Mouse (Mus musculus) heart, embryonic 15.5 days (tissue): Measurements from ENCODE around the gene Car3. TPM values are rescaled to one million over a fixed set of nuclear protein-coding genes. Genes with fewer than 3 reads are reported as not detected.
"Not testable (repeated sequence)": the region's sequence is repeated elsewhere in the genome, so short reads cannot be mapped to it uniquely, and the experiment has no call there.

ENCODE experiments used
- ATAC-seq: fragments of 200-750 bp; cut with Nextera tagmentation; replicated peaks from 2 replicates; pipeline ENCODE4 v1.8.0; 2017; ENCODE audit warnings: low read depth, moderate TSS enrichment; ENCODE audit not compliant: insufficient number of reproducible peaks, insufficient read depth, low FRiP score
- H3K27ac ChIP-seq: fragments of 300-500 bp; sonication (generic); 2 replicates; pipeline ENCODE4 v1.5.1; 2015; ENCODE audit warnings: mild to moderate bottlenecking, inconsistent platforms
- H3K27me3 ChIP-seq: fragments of 300-500 bp; sonication (generic); 2 replicates; pipeline ENCODE4 v1.6.1; 2015; ENCODE audit warnings: inconsistent platforms
- H3K36me3 ChIP-seq: fragments of 300-500 bp; sonication (generic); 2 replicates; pipeline ENCODE4 v1.6.1; 2015; ENCODE audit warnings: mild to moderate bottlenecking, inconsistent platforms
- H3K4me1 ChIP-seq: fragments of 300-500 bp; sonication (generic); replicated peaks from 2 replicates; pipeline ENCODE4 v1.6.1; 2015; ENCODE audit warnings: inconsistent platforms
- H3K4me2 ChIP-seq: fragments of 300-500 bp; sonication (generic); 2 replicates; pipeline ENCODE4 v1.6.1; 2015; ENCODE audit warnings: inconsistent platforms, mild to moderate bottlenecking, moderate library complexity
- H3K4me3 ChIP-seq: fragments of 300-500 bp; sonication (generic); 2 replicates; pipeline ENCODE4 v1.5.1; 2015; ENCODE audit warnings: mild to moderate bottlenecking, inconsistent platforms
- H3K9ac ChIP-seq: fragments of 300-500 bp; sonication (generic); 2 replicates; pipeline ENCODE4 v1.6.1; 2015; ENCODE audit warnings: mild to moderate bottlenecking, inconsistent platforms
- H3K9me3 ChIP-seq: fragments of 300-500 bp; sonication (generic); replicated peaks from 2 replicates; pipeline ENCODE4 v1.6.1; 2016; ENCODE audit warnings: inconsistent platforms
- WGBS: fragments of 180-500 bp; shearing (Covaris S2); methylation state at CpG from one replicate; pipeline ENCODE4 v1.1.7; 2015; ENCODE audit warnings: mixed read lengths; 5-methylcytosine and 5-hydroxymethylcytosine counted together
- polyA plus RNA-seq: library from polyadenylated mRNA; unstranded; fragments of >200 nt; fragmentation: Nextera tagmentation; extraction: Ambion mirVana; gene quantifications from 2 replicates; pipeline ENCODE4 v1.2.1, GENCODE M21; 2015

Car3 gene
- polyA plus RNA-seq: 6.1 and 8.2 TPM in 2 replicates

DNA sequence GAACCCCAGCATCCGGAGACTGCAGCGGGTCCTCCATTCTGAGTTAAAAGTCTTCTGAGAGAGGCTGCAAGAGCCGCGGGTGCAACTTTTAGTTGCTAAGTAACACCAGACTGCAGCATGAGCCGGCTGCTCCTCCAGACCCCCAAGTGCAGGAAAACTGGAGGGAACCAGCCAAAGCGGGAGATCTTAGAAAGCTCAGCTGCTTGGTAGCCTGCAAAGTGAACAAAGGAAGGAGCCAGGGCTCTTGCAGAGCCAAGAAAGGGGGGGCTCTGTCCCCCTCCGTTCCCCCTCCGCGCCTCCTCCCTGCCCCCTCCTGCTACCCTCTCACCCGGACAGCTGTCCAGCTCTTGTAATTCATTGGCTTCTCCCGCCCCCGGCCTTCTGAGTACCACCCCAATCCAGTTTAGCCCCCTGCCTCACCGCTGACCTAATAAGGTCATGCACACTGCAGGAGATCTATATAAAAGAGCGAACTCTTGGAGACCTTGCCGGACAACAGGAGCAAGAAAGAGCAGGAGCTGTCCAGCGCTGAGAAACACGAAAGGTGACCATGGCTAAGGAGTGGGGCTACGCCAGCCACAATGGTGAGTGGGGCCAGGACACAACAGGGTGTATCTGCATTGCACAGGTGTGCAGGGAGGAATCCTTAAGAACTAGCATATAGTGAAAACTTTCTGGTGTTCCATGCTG is at the start of gene Car3:
Gene Car3, plus strand, starts transcription at position 491 of the 690 bp plus-strand sequence.
- Histone ChIP-seq H3K9ac (no peak within 1 kb of the TSS), H3K4me2 (peak within 1 kb of the TSS; percentile 75), H3K9me3 (no peaks in the 10 kb centered on the region), H3K27me3 (no peaks in the 10 kb centered on the region), H3K4me1 (peaks cover 9% of the 10 kb centered on the region), H3K4me3 (peak within 1 kb of the TSS; percentile 40), H3K36me3 (no peaks in the 10 kb centered on the region), H3K27ac (no peak within 1 kb of the TSS)
- ATAC-seq: peak; percentile 18; the same call in 1 of the 2 replicates
- 3% methylated on average over 18 of the region's 18 CpGs for WGBS

DNA sequence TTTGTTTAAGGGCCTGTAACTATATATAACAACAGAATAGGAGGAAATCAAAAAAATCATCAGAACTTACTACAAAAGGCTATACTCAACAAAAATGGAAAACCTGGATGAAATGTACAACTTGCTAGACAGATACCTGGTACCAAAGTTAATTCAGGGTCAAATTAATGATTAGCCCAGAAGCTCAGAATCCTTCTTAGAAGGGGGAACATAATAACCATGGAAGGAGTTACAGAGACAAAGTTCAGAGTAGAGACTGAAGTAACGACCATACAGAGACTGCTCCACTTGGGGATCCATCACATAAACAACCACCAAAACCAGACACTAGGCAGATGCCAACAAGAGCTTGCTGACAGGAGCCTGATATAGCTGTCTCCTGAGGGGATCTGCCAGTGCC is 47.9 kb upstream of the Car3 start:
- not testable (repeated sequence) for H3K4me3 ChIP-seq, H3K9me3 ChIP-seq, H3K27me3 ChIP-seq, ATAC-seq, H3K9ac ChIP-seq, H3K4me1 ChIP-seq, H3K27ac ChIP-seq, H3K36me3 ChIP-seq, H3K4me2 ChIP-seq
- WGBS: 41% methylated on average over 1 of the region's 1 CpGs

DNA sequence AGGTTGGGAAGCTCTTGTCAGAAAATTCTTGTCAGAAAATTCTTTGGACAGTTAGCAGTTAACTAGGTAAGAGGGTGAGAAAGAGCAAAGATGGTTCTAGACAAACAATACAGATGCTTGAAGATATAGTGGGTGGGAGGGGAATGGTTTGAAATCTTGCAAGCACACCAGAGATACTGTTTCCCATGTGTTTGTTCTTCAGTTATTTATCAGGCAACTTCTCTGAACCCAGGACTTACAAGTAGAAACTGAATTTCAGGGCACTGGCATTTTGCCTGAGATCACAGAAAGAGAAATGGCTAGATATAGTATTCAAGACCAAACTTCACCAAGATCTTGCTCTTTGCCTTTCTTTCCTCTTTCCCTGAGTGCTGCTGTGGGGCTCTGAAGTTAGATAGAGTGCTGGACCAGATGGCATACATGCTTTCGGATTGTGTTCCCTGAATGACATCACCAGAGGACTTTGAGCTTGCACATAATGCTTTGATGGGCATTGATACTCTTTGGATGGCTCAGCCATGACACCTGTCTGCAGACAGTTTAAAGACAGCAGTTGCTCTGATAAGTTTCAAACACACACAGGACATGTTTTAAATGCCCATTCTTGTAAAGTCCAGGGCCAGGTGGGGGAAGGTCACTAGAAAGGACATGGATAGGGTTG is 43.3 kb upstream of the Car3 start:
- Histone ChIP-seq H3K36me3 (no peaks in the 10 kb centered on the region), H3K27me3 (no peaks in the 10 kb centered on the region), H3K27ac (no peak overlapping the region), H3K9me3 (no peaks in the 10 kb centered on the region), H3K9ac (no peak overlapping the region), H3K4me3 (no peak overlapping the region), H3K4me1 (no peaks in the 10 kb centered on the region), H3K4me2 (no peak overlapping the region)
- no peak for ATAC-seq
- WGBS: 65% methylated on average over 1 of the region's 1 CpGs

DNA sequence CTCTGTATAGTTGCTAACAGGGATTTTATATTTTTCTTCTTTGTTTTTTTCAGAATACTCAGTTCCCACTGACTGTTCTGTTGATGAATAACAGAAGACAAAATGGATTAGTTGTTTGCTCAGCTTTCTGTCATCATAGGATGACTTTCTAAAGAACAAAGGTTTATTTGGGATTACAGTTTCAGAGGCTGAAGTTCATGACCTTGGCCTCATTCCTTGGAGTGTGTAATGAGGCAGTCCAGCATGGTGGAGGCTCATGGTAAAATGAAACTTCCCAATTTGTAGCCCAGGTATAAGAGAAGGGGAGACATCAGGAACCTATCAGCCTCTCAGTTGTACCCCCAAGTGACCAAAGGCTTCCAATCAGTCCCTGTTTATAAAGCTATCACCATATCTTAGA is 34.4 kb upstream of the Car3 start:
- no peak overlapping the region for H3K27ac ChIP-seq
- no peaks in the 10 kb centered on the region for H3K9me3 ChIP-seq
- no peaks in the 10 kb centered on the region for H3K4me1 ChIP-seq
- ATAC-seq: no peak
- H3K4me2 ChIP-seq: no peak overlapping the region
- H3K27me3 ChIP-seq: no peaks in the 10 kb centered on the region
- H3K4me3 ChIP-seq: no peak overlapping the region
- no peaks in the 10 kb centered on the region for H3K36me3 ChIP-seq
- no peak overlapping the region for H3K9ac ChIP-seq

GRCm38 (mm10) chr3:14831219-14831835 is 32.0 kb upstream of the Car3 start:
- H3K27me3 ChIP-seq: no peaks in the 10 kb centered on the region
- H3K4me1 ChIP-seq: no peaks in the 10 kb centered on the region
- no peak overlapping the region for H3K4me3 ChIP-seq
- no peak overlapping the region for H3K27ac ChIP-seq
- no peak for ATAC-seq
- H3K4me2 ChIP-seq: no peak overlapping the region
- WGBS: 64% methylated on average over 5 of the region's 5 CpGs
- no peaks in the 10 kb centered on the region for H3K9me3 ChIP-seq
- H3K36me3 ChIP-seq: no peaks in the 10 kb centered on the region
- no peak overlapping the region for H3K9ac ChIP-seq

- Histone ChIP-seq H3K9me3 (no peaks in the 10 kb centered on the region), H3K9ac (no peak overlapping the region), H3K4me1 (no peaks in the 10 kb centered on the region), H3K36me3 (no peaks in the 10 kb centered on the region), H3K27me3 (no peaks in the 10 kb centered on the region), H3K27ac (no peak overlapping the region), H3K4me2 (no peak overlapping the region), H3K4me3 (no peak overlapping the region)
- ATAC-seq: no peak
Observed at GRCm38 (mm10) chr3:14832766-14833165, 30.5 kb upstream of the Car3 start.

- H3K4me1 ChIP-seq: no peaks in the 10 kb centered on the region
- H3K9me3 ChIP-seq: no peaks in the 10 kb centered on the region
- no peaks in the 10 kb centered on the region for H3K36me3 ChIP-seq
- no peak overlapping the region for H3K9ac ChIP-seq
- no peak overlapping the region for H3K27ac ChIP-seq
- no peaks in the 10 kb centered on the region for H3K27me3 ChIP-seq
- 83% methylated on average over 1 of the region's 1 CpGs for WGBS
- no peak for ATAC-seq
- H3K4me3 ChIP-seq: no peak overlapping the region
- H3K4me2 ChIP-seq: no peak overlapping the region
Observed at GRCm38 (mm10) chr3:14838936-14839335, 24.4 kb upstream of the Car3 start.

GRCm38 (mm10) chr3:14839466-14840118 is 23.7 kb upstream of the Car3 start:
- no peak for ATAC-seq
- no peak overlapping the region for H3K27ac ChIP-seq
- no peaks in the 10 kb centered on the region for H3K9me3 ChIP-seq
- no peaks in the 10 kb centered on the region for H3K4me1 ChIP-seq
- no peaks in the 10 kb centered on the region for H3K36me3 ChIP-seq
- no peak overlapping the region for H3K4me3 ChIP-seq
- WGBS: 66% methylated on average over 3 of the region's 3 CpGs
- no peaks in the 10 kb centered on the region for H3K27me3 ChIP-seq
- H3K9ac ChIP-seq: no peak overlapping the region
- H3K4me2 ChIP-seq: no peak overlapping the region

- H3K4me1 ChIP-seq: no peaks in the 10 kb centered on the region
- 74% methylated on average over 2 of the region's 2 CpGs for WGBS
Observed at GRCm38 (mm10) chr3:14848587-14849254, 14.6 kb upstream of the Car3 start.

DNA sequence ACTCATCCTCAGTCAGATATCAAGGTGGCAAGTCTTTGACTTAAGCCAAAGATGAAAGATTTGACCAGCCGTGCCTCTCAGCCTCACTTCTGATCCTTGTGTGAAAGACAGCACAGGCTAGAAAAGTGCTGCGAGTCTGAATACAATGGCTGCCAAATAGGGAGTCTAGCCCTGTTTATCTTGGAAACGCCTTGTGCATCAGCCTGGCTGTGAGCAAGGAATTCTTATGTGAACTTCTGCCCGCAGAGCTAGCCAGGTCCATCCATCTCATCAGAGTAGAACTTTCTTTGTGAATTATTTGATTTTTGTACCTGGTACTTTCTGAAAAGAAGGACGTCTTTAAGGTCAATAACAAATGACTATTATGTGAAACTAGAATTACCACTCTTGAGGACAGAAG is 9.3 kb upstream of the Car3 start:
- 50% methylated on average over 5 of the region's 5 CpGs for WGBS
- Histone ChIP-seq H3K36me3 (no peaks in the 10 kb centered on the region), H3K4me3 (no peak overlapping the region), H3K27me3 (no peaks in the 10 kb centered on the region), H3K9ac (no peak overlapping the region), H3K27ac (no peak overlapping the region), H3K4me2 (no peak overlapping the region), H3K9me3 (no peaks in the 10 kb centered on the region), H3K4me1 (no peaks in the 10 kb centered on the region)
- ATAC-seq: no peak

More at GRCm38 (mm10) chr3:14848587-14849254, 14.6 kb upstream of the Car3 start:
- Histone ChIP-seq H3K9me3 (no peaks in the 10 kb centered on the region), H3K36me3 (no peaks in the 10 kb centered on the region), H3K27me3 (no peaks in the 10 kb centered on the region), H3K9ac (no peak overlapping the region), H3K4me2 (no peak overlapping the region), H3K27ac (no peak overlapping the region), H3K4me3 (no peak overlapping the region)
- ATAC-seq: no peak

- no peaks in the 10 kb centered on the region for H3K36me3 ChIP-seq
- no peak overlapping the region for H3K9ac ChIP-seq
- WGBS: 42% methylated on average over 1 of the region's 1 CpGs
- no peak overlapping the region for H3K4me2 ChIP-seq
- H3K27ac ChIP-seq: no peak overlapping the region
- H3K4me1 ChIP-seq: no peaks in the 10 kb centered on the region
- H3K9me3 ChIP-seq: no peaks in the 10 kb centered on the region
- H3K4me3 ChIP-seq: no peak overlapping the region
- H3K27me3 ChIP-seq: no peaks in the 10 kb centered on the region
- ATAC-seq: no peak
Observed at GRCm38 (mm10) chr3:14854446-14854845, 8.9 kb upstream of the Car3 start.
